ENCODE assay signal across 20 mouse cellular contexts in genomic region chr12:3539605-3540004, GRCm38 (mm10).
"Had no signal": no experiment of that assay in that cellular context is flagged by ENCODE, and none has a peak within 500 bp of the region (broad histone marks: within the 10 kb centered on the region; RNA-seq: fewer than 3 reads in every experiment).

No protein-coding gene starts in this region.

- H3K4me1 ChIP-seq: kidney, embryonic 15.5 days; lung, embryonic 15.5 days; midbrain, embryonic 10.5 days; midbrain, embryonic 13.5 days had no signal

- H3K27ac ChIP-seq: kidney, embryonic 15.5 days; left cerebral cortex, adult 2 months; lung, embryonic 15.5 days; midbrain, embryonic 10.5 days; midbrain, embryonic 13.5 days; neural tube, embryonic 13.5 days had no signal

- H3K9ac ChIP-seq: kidney, embryonic 15.5 days; lung, embryonic 15.5 days; midbrain, embryonic 13.5 days; neural tube, embryonic 13.5 days had no signal

- H3K4me3 ChIP-seq: kidney, embryonic 15.5 days; left cerebral cortex, adult 2 months; lung, embryonic 15.5 days; megakaryocyte, embryonic 14.5 days; midbrain, embryonic 10.5 days; midbrain, embryonic 13.5 days; myocyte; neural tube, embryonic 13.5 days had no signal

- H3K36me3 ChIP-seq: kidney, embryonic 15.5 days; lung, embryonic 15.5 days; midbrain, embryonic 10.5 days; midbrain, embryonic 13.5 days; neural tube, embryonic 13.5 days had no signal

- H3K9me3 ChIP-seq: kidney, embryonic 15.5 days; lung, embryonic 15.5 days; midbrain, embryonic 13.5 days; neural tube, embryonic 13.5 days had no signal

- DNase-seq: kidney, adult 11 months; kidney, adult 8-10 months; kidney, postnatal 10 days; kidney, postnatal 36 days; layer of hippocampus, postnatal 36 days; lung, adult 18-20 months; lung, postnatal 10 days; lung, postnatal 36 days; retina, postnatal 1 day; thymus, adult 18-20 months; thymus, postnatal 36 days had no signal

- H3K4me2 ChIP-seq: kidney, embryonic 15.5 days; lung, embryonic 15.5 days; midbrain, embryonic 13.5 days; neural tube, embryonic 13.5 days had no signal

- H3K27me3 ChIP-seq: kidney, embryonic 15.5 days; lung, embryonic 15.5 days; midbrain, embryonic 13.5 days; neural tube, embryonic 13.5 days had no signal

- ATAC-seq: midbrain, embryonic 13.5 days; midbrain, embryonic 16.5 days had no signal
